Mouse (Mus musculus) frontal cortex, postnatal 36 days (tissue): ENCODE data around the gene Gm43517.

Experiments used
- DNase-seq, 2 experiments: peaks; one replicate each; pipeline ENCODE4 v3.0.0; 2022; ENCODE audit warnings: low spot score in 2 of 2

Gene Gm43517

GRCm38 (mm10) chr12:49384876-49385630, at the start of gene Gm43517:
Gene Gm43517 (plus strand): TSS chr12:49385174.
- DNase-seq, result peak in 1 of 2 experiments; percentile 47

GRCm38 (mm10) chr12:49349697-49350096, 35.3 kb upstream of the Gm43517 start:
- no peak for DNase-seq

GRCm38 (mm10) chr12:49368931-49369330, 16.0 kb upstream of the Gm43517 start:
- DNase-seq, result peak in 1 of 2 experiments; percentile 35

- peak in 1 of 2 experiments; percentile 43 for DNase-seq
Observed at GRCm38 (mm10) chr12:49372170-49372569, 12.8 kb upstream of the Gm43517 start.

GRCm38 (mm10) chr12:49373176-49373575, 11.8 kb upstream of the Gm43517 start:
- no peak for DNase-seq

GRCm38 (mm10) chr12:49373821-49374605, 11.0 kb upstream of the Gm43517 start:
- peak in 1 of 2 experiments; percentile 50 for DNase-seq

GRCm38 (mm10) chr12:49374606-49374995, 10.4 kb upstream of the Gm43517 start:
- DNase-seq, result peak in 1 of 2 experiments; percentile 75

GRCm38 (mm10) chr12:49375427-49376317, 9.3 kb upstream of the Gm43517 start:
- peak in 1 of 2 experiments; percentile 44 for DNase-seq

- peak in 1 of 2 experiments; percentile 38 for DNase-seq
Observed at GRCm38 (mm10) chr12:49376318-49376992, 8.5 kb upstream of the Gm43517 start.

GRCm38 (mm10) chr12:49377281-49377970, 7.5 kb upstream of the Gm43517 start:
- DNase-seq, result peak; percentile 66 to 68

GRCm38 (mm10) chr12:49378920-49379319, 6.1 kb upstream of the Gm43517 start:
- DNase-seq, result peak in 1 of 2 experiments; percentile 49

GRCm38 (mm10) chr12:49379446-49379845, 5.5 kb upstream of the Gm43517 start:
- DNase-seq, result peak in 1 of 2 experiments; percentile 54

- peak in 1 of 2 experiments; percentile 44 for DNase-seq
Observed at GRCm38 (mm10) chr12:49380442-49380841, 4.5 kb upstream of the Gm43517 start.

- DNase-seq, result no peak
Observed at GRCm38 (mm10) chr12:49381031-49381525, 3.9 kb upstream of the Gm43517 start.

- peak in 1 of 2 experiments; percentile 63 for DNase-seq
Observed at GRCm38 (mm10) chr12:49381721-49382365, 3.1 kb upstream of the Gm43517 start.

GRCm38 (mm10) chr12:49382565-49383520, 2.1 kb upstream of the Gm43517 start, which contains the start of gene Foxg1:
Gene Foxg1 (plus strand): TSS chr12:49382660.
- DNase-seq, result peak; percentile 74 to 78

- peak; percentile 91 to 94 for DNase-seq
Observed at GRCm38 (mm10) chr12:49383521-49384133, 1.3 kb upstream of the Gm43517 start.
